Mouse (Mus musculus): ENCODE measurements around the gene Tfap2e. TPM values are rescaled to one million over a fixed set of nuclear protein-coding genes. Genes with fewer than 3 reads are reported as not detected.

Tfap2e gene
- polyA plus RNA-seq, 1 experiment from 2014 or later, result not detected

DNA sequence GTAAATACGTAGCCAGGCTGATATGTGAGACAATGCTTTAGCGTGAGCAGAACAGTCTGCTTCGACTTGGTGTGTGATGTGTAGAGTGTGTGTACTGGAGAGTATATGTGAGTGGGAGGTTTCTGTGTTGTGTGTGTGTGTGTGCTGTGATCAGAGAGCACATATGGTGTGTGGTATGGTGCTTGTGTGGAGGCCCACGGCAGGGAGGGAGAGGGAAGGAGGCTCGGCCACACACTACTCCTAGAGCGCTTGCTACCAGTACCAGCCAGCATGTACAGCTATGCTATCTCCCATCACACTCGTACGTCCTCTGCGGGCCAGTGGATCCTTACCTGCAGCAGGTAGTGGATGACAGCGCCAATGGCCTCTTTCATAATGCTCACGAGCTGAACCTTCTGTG is 13.5 kb upstream of the Tfap2e start:
- Histone ChIP-seq H3K9me3 (replicated peaks; ENCODE audit: control insufficient read depth, low read length) (no peaks in the 10 kb centered on the region), H3K4me3 (ENCODE audit: low read depth, low read length) (no peak overlapping the region), H3K4me1 (ENCODE audit: control insufficient read depth, insufficient read depth, low read length) (peaks cover 14% of the 10 kb centered on the region), H3K36me3 (ENCODE audit: control insufficient read depth, insufficient read depth, low read length) (peaks cover 9% of the 10 kb centered on the region), H3K4me2 (no peak overlapping the region), H3K9ac (ENCODE audit: low read depth, low read length) (no peak overlapping the region), H3K27ac (ENCODE audit: low read depth, low read length) (no peak overlapping the region), H3K27me3 (ENCODE audit: control insufficient read depth, insufficient read depth, low read length) (no peaks in the 10 kb centered on the region)
- no peak for ATAC-seq (replicated peaks; ENCODE audit: insufficient number of reproducible peaks, low FRiP score, low TSS enrichment)
- WGBS (ENCODE audit: insufficient replicate concordance), result 79% methylated on average over 11 of the region's 11 CpGs

DNA sequence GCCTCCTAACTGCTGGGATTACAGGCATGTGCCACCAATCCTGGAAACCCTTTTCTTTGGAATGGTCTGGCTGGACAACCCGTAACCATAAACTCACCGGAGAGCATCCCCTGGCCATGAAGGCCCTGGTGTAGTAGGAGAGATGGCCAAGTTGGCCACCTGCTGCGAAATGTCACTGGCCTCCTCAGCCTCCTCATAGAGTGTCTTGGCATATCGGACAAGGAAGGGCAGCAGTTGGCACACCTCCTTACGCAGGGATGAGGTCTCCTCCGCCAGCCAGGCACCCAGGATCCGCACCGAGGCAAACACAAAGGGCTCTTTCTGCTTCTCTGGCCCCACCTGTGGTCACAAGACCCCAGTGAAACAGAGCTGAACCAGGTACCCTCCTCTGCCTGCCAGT is 12.3 kb upstream of the Tfap2e start:
- Histone ChIP-seq H3K4me1 (ENCODE audit: control insufficient read depth, insufficient read depth, low read length) (peaks cover 10% of the 10 kb centered on the region), H3K9ac (ENCODE audit: low read depth, low read length) (0 out of 2 replicates have a peak overlapping the region, but pooled peaks have one; percentile 34), H3K4me3 (ENCODE audit: low read depth, low read length) (no peak overlapping the region), H3K9me3 (replicated peaks; ENCODE audit: control insufficient read depth, low read length) (no peaks in the 10 kb centered on the region), H3K4me2 (no peak overlapping the region), H3K27me3 (ENCODE audit: control insufficient read depth, insufficient read depth, low read length) (no peaks in the 10 kb centered on the region), H3K36me3 (ENCODE audit: control insufficient read depth, insufficient read depth, low read length) (peaks cover 9% of the 10 kb centered on the region), H3K27ac (ENCODE audit: low read depth, low read length) (no peak overlapping the region)
- no peak for ATAC-seq (replicated peaks; ENCODE audit: insufficient number of reproducible peaks, low FRiP score, low TSS enrichment)
- WGBS (ENCODE audit: insufficient replicate concordance), result 94% methylated on average over 8 of the region's 8 CpGs

DNA sequence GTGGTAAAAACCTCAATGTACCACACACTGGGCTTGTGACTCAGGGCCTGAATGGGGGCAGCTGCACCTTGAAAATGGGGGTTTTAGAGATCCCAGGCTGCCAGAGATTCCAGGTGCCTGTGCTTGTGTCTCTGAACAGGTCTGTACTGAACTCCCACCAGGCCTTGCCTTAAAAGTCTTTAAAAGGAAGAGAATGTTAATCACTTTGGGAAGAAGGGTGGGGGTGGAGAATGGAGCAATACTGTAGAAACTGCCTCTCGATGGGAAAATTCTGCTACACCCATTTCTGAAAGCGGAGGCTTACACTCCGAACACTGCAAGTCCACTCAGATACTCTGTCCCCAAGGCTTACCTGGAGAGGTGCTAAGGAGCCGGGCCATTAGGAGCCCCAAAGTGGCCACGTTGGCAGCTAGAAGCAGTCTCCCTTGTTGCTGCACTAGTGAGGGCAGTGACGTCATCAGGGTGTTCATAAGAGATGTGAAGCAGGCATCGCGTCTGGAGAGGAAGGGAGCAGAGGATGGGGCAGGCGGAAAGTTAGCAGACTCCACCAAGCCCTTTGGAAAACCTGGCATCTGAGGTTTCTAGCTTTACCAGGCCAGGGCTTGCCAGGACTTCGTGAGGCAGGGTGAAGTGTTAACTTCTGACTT is 10.3 kb upstream of the Tfap2e start:
- Histone ChIP-seq H3K9ac (ENCODE audit: low read depth, low read length) (no peak overlapping the region), H3K27ac (ENCODE audit: low read depth, low read length) (no peak overlapping the region), H3K4me3 (ENCODE audit: low read depth, low read length) (no peak overlapping the region), H3K4me2 (no peak overlapping the region), H3K4me1 (ENCODE audit: control insufficient read depth, insufficient read depth, low read length) (no peaks in the 10 kb centered on the region; the same call in 1 of the 2 replicates), H3K9me3 (replicated peaks; ENCODE audit: control insufficient read depth, low read length) (no peaks in the 10 kb centered on the region), H3K36me3 (ENCODE audit: control insufficient read depth, insufficient read depth, low read length) (peaks cover 9% of the 10 kb centered on the region), H3K27me3 (ENCODE audit: control insufficient read depth, insufficient read depth, low read length) (no peaks in the 10 kb centered on the region)
- no peak for ATAC-seq (replicated peaks; ENCODE audit: insufficient number of reproducible peaks, low FRiP score, low TSS enrichment)
- 71% methylated on average over 10 of the region's 10 CpGs for WGBS (ENCODE audit: insufficient replicate concordance)

DNA sequence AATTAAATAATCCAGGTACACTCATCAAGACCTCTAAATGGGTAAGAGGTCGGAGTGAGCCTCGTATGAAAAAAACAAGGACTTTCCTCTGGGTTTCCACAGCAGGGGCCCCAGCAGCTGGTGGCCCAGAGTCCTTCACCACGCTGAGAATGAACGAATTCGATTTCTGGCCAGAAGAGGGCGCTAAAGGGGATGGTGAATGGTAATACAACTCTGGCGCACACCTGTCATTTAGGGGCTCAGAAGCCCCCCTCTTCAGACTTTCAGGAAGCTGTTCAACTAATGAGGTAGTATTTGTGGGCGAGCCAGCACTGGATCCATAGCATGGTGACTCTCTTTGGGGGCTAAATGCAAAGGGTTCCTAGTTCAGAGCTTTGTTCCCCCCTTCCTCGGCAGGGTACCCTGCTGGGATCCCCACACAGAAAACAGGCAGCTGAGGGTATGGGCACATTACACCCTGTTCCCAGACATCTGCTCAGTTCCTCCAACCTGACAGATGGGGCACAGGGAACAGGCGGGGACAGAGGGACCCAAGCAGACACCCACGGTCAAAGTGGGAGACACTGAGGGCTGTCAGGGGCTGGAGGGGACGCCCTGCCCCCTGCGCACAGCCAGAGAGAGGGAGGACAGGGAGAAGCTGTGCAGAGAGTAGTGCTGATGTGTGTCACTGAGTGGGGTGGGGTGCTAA is 9.6 kb upstream of the Tfap2e start:
- Histone ChIP-seq H3K27me3 (ENCODE audit: control insufficient read depth, insufficient read depth, low read length) (no peaks in the 10 kb centered on the region), H3K36me3 (ENCODE audit: control insufficient read depth, insufficient read depth, low read length) (peaks cover 9% of the 10 kb centered on the region), H3K27ac (ENCODE audit: low read depth, low read length) (no peak overlapping the region), H3K9ac (ENCODE audit: low read depth, low read length) (no peak overlapping the region), H3K9me3 (replicated peaks; ENCODE audit: control insufficient read depth, low read length) (no peaks in the 10 kb centered on the region), H3K4me3 (ENCODE audit: low read depth, low read length) (no peak overlapping the region), H3K4me1 (ENCODE audit: control insufficient read depth, insufficient read depth, low read length) (no peaks in the 10 kb centered on the region), H3K4me2 (no peak overlapping the region)
- WGBS (ENCODE audit: insufficient replicate concordance), result 43% methylated on average over 13 of the region's 13 CpGs
- ATAC-seq (replicated peaks; ENCODE audit: insufficient number of reproducible peaks, low FRiP score, low TSS enrichment), result no peak

DNA sequence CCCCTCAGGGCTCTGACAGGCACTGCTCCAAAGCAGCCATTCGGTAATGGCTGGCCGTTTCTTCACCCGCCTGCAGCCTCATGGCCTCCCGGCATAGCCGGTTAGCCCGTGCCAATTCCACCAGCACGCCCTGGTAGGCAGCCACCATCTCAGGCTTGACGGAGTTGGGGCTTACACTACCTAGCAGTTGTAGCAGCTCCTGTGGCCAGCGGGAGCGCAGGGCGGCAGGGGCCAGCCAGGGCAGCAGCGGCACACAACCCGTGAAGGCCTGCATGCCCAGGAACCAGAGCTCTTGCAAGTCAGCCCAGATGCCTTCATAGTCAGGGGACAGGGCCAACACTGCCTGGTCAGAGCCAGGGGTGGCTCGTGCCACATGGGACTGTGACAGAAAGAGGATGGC is 8.8 kb upstream of the Tfap2e start:
- Histone ChIP-seq H3K9me3 (replicated peaks; ENCODE audit: control insufficient read depth, low read length) (no peaks in the 10 kb centered on the region), H3K9ac (ENCODE audit: low read depth, low read length) (no peak overlapping the region), H3K4me1 (ENCODE audit: control insufficient read depth, insufficient read depth, low read length) (no peaks in the 10 kb centered on the region), H3K4me2 (no peak overlapping the region), H3K27me3 (ENCODE audit: control insufficient read depth, insufficient read depth, low read length) (no peaks in the 10 kb centered on the region), H3K36me3 (ENCODE audit: control insufficient read depth, insufficient read depth, low read length) (peaks cover 9% of the 10 kb centered on the region), H3K4me3 (ENCODE audit: low read depth, low read length) (no peak overlapping the region), H3K27ac (ENCODE audit: low read depth, low read length) (no peak overlapping the region)
- no peak for ATAC-seq (replicated peaks; ENCODE audit: insufficient number of reproducible peaks, low FRiP score, low TSS enrichment)
- WGBS (ENCODE audit: insufficient replicate concordance), result 84% methylated on average over 14 of the region's 14 CpGs

- H3K4me3 ChIP-seq (ENCODE audit: low read depth, low read length), result no peak overlapping the region
- H3K27me3 ChIP-seq (ENCODE audit: control insufficient read depth, insufficient read depth, low read length), result peaks cover under 1% of the 10 kb centered on the region
- no peak overlapping the region for H3K27ac ChIP-seq (ENCODE audit: low read depth, low read length)
- H3K9ac ChIP-seq (ENCODE audit: low read depth, low read length), result no peak overlapping the region
- no peaks in the 10 kb centered on the region for H3K4me1 ChIP-seq (ENCODE audit: control insufficient read depth, insufficient read depth, low read length)
- no peak for ATAC-seq (replicated peaks; ENCODE audit: insufficient number of reproducible peaks, low FRiP score, low TSS enrichment)
- H3K9me3 ChIP-seq (replicated peaks; ENCODE audit: control insufficient read depth, low read length), result no peaks in the 10 kb centered on the region
- peaks cover 7% of the 10 kb centered on the region for H3K36me3 ChIP-seq (ENCODE audit: control insufficient read depth, insufficient read depth, low read length)
- WGBS (ENCODE audit: insufficient replicate concordance), result 9% methylated on average over 11 of the region's 11 CpGs
- H3K4me2 ChIP-seq, result no peak overlapping the region
Measured at GRCm38 (mm10) chr4:126743713-126744112, 7.7 kb upstream of the Tfap2e start.

- H3K27ac ChIP-seq (ENCODE audit: low read depth, low read length), result no peak overlapping the region
Measured at GRCm38 (mm10) chr4:126742976-126743375, 6.9 kb upstream of the Tfap2e start.

DNA sequence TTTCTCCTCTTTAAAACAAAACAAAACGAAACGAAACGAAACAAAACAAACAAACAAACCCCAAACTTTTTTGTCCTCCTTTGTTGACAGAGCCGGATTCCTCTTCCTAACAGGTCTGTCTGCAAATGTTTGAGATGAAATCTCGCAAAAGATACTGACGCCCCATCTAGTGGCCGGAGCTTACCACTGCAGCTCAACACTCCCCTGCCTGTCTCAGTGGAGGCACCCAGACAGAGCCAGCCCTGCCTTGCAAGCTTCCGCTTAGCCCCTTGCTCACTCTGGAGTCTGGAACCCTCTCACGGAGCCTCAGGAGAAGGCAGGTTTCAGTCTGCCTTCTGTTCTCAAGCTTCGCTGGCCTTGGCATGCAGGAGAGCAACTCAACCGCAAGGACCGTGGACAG is 5.4 kb upstream of the Tfap2e start:
- Histone ChIP-seq H3K36me3 (ENCODE audit: control insufficient read depth, insufficient read depth, low read length) (peaks cover 4% of the 10 kb centered on the region; the same call in 1 of the 2 replicates), H3K9ac (ENCODE audit: low read depth, low read length) (no peak overlapping the region), H3K9me3 (replicated peaks; ENCODE audit: control insufficient read depth, low read length) (no peaks in the 10 kb centered on the region), H3K27me3 (ENCODE audit: control insufficient read depth, insufficient read depth, low read length) (peaks cover 23% of the 10 kb centered on the region), H3K27ac (ENCODE audit: low read depth, low read length) (no peak overlapping the region), H3K4me1 (ENCODE audit: control insufficient read depth, insufficient read depth, low read length) (no peaks in the 10 kb centered on the region), H3K4me3 (ENCODE audit: low read depth, low read length) (no peak overlapping the region), H3K4me2 (peak overlapping the region; percentile 43)
- 6% methylated on average over 12 of the region's 12 CpGs for WGBS (ENCODE audit: insufficient replicate concordance)
- no peak for ATAC-seq (replicated peaks; ENCODE audit: insufficient number of reproducible peaks, low FRiP score, low TSS enrichment)

More at GRCm38 (mm10) chr4:126742976-126743375, 6.9 kb upstream of the Tfap2e start:
- Histone ChIP-seq H3K9ac (ENCODE audit: low read depth, low read length) (no peak overlapping the region), H3K4me1 (ENCODE audit: control insufficient read depth, insufficient read depth, low read length) (no peaks in the 10 kb centered on the region), H3K9me3 (replicated peaks; ENCODE audit: control insufficient read depth, low read length) (no peaks in the 10 kb centered on the region), H3K27me3 (ENCODE audit: control insufficient read depth, insufficient read depth, low read length) (peaks cover 8% of the 10 kb centered on the region), H3K4me3 (ENCODE audit: low read depth, low read length) (no peak overlapping the region), H3K4me2 (no peak overlapping the region), H3K36me3 (ENCODE audit: control insufficient read depth, insufficient read depth, low read length) (peaks cover 4% of the 10 kb centered on the region; the same call in 1 of the 2 replicates)
- ATAC-seq (replicated peaks; ENCODE audit: insufficient number of reproducible peaks, low FRiP score, low TSS enrichment), result no peak
- 34% methylated on average over 2 of the region's 2 CpGs for WGBS (ENCODE audit: insufficient replicate concordance)
